Mouse (Mus musculus) frontal cortex, postnatal 10 days (tissue): ENCODE data around the gene Klra1.
"Not testable (repeated sequence)": the region's sequence is repeated elsewhere in the genome, so short reads cannot be mapped to it uniquely, and the experiment has no call there.

Source experiments
- DNase-seq, 2 experiments: peaks; one replicate each; pipeline ENCODE4 v3.0.0; 2022; ENCODE audit warnings: low spot score in 2 of 2, mixed read lengths in 1 of 2

Gene Klra1

DNA sequence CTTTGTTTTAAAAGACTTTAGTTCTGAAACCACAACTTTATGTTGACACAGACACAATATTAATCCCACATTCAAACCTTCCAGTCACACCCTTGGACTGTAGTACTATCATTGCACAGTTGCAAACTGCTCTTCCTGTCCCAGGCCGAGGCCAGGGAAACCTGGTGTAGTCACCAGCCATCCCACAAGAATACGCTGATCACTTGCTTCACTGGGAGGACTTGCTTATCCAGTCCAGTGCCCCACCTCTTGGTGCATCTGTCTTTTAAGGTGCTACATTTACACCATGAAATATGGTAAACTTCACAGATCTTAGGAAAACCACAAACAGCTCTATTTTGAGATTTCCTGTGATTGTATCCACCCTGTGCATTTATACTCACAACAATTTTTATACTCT, at the start of gene Klra1:
Gene Klra1, minus strand, starts transcription at position 125 of the 400 bp plus-strand sequence.
- no peak for DNase-seq

DNA sequence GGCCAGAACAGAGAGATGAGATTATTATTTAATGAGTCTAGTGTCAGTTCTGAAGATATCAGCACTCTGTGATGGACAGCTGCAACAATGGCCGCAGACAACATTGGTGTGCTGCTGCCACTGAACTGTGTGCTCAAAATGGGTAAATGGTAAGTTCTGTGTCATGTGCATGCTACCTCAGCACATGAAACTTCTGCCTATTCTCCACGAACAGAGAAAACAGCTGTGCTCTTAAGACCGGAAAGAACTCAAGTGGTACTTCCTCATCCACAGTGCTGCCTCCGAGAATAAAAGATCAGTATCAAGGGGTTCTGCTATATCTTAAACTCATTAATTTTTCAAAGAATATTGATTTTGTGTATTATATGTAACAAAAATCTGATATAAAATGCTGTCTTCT, 42.8 kb upstream of the Klra1 start:
- DNase-seq: no peak

DNA sequence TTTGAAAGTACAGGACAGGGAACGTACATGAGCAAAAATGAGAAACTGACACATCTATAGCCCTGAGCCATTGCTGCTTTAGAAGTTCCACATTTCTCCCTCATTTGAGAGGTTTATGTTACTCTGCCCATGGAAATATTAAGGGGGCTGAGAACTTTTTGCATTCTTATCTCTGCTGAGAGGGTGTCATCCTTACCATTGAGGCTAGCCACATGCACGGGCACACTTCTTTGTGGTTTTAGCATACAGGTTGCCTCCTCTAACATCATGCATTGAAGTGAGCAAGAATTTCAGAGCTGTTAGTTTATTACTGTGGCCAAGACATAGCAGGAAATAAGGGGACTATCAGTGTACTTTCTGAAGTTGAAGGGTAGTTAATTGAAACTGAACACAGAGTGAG, 32.5 kb upstream of the Klra1 start:
- no peak for DNase-seq

DNA sequence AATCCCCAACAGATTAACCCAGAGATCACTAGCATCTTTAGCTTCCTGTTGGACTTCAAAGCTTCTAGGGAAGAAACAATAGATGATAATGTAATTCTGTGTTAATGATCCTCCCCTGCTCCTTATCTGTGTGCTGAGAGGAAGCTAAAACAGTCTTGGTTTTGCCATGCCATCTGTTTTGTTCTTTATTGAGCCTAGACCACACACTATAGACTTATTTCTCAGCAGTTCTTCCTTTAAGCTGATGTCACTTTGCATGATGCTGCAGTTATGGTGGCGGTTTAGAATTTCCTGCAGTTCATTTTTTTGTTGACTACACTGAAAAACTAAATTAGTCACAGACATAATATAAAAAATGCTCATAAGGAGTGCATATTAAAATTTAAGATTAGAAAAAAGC, 18.2 kb upstream of the Klra1 start:
- DNase-seq: no peak

DNA sequence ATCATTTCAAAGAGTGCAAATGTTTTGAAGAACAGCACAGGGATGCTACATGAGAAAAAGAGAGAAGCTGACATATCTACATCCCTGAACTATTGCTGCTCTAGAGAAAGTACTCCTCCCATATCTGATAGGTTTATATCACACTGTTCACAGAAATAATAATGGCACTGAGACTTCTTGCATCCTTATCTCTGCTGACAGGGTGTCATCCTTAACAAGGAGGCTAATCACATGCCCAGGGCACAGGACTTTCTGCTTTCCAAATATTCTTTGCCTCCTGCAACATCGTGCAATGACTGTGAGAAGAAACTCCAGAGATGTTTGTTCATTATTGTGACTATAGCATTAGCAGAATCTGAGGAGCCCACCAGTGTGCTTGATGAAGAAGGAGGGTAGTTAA, 871 bp downstream of the Klra1 start:
- no peak for DNase-seq

DNA sequence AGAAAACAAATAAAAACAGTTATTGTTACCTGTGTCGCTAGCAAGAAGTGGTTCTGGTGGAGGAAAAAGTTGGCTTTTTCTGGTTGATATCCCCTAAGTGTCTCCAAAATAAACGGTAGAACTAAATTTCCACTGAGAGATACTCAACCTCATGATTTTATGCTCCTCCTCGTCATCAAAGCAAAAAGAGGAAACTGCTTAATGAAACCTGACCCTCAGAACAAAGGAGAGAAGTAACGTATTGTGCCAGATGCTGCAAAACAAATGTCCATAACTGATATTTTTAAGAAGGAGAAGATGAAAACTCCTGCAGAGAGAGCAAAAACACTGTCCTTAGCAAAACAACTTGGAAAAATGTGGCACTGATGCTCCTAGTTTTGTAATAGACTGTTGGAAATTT, 4.3 kb downstream of the Klra1 start:
- DNase-seq: no peak

DNA sequence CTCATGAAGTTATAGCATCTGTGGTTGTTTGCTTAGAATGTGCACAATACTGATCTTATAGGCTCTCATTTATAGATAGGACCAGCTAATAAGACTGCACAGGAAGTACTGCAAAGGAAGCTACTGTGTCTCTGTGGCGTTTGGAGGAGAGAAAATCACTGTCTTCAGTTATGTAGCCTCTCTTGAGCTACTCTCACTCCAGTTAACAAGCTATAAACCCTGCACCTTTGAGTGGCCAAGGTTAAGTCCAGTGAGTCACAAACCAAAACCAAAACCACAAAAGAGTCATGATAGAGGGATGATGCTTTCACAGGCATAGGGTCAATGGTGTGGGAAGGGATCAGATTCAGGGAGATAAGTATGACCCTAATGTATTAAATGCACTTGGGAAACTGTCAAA, 41.3 kb downstream of the Klra1 start:
- DNase-seq: not testable (repeated sequence)

DNA sequence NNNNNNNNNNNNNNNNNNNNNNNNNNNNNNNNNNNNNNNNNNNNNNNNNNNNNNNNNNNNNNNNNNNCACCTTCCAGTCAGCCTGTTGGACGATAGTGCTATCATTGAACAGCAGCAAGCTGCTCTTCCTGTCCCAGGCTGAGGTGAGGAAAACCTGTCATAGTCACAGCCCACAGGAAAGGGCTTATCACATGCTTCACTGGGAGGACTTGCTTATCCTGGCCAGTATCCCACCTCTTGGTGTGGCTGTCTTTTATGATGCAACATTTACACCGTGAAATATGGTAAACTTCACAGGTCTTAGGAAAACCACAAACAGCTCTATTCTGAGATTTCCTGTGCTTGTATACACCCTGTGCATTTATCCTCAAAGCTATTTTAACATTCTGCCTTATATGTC, 44.7 kb downstream of the Klra1 start:
- DNase-seq: not testable (repeated sequence)

DNA sequence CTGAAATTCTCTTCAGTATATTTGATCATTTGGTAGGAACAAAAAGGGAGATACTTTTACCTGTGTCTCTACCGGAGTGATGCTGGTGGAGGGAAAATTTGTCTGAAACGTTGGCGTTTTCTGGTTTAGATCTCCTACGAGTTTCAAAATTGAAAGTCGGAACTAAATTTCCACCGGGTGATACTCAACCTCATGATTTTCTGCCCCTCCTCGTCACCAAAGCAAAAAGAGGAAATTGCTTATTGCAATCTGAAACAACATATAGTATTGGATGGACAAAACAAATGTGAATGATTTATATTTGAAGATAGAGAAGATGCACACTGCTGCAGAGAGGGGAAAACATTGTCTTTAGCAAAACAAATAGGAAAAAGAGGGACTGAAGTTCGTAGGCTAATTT, 49.3 kb downstream of the Klra1 start, which contains the start of gene Klra3:
Gene Klra3, minus strand, starts transcription at position 164 of the 400 bp plus-strand sequence.
- DNase-seq: no peak
